Mouse (Mus musculus) liver, embryonic 11.5 days (tissue): ENCODE results near the gene Sdhaf1. TPM values are rescaled to one million over a fixed set of nuclear protein-coding genes. Genes with fewer than 3 reads are reported as not detected.

Experiments
- ATAC-seq: fragments of 200-750 bp; cut with Nextera tagmentation; replicated peaks from 2 replicates; pipeline ENCODE4 v1.8.0; 2017; ENCODE audit warnings: moderate number of reproducible peaks, mild to moderate bottlenecking, moderate TSS enrichment, moderate library complexity; ENCODE audit not compliant: low FRiP score
- DNase-seq: peaks from one replicate; pipeline ENCODE4 v3.0.0-alpha.2; 2017; ENCODE audit warnings: low spot score
- H3K27ac ChIP-seq: fragments of 300-500 bp; sonication (generic); 2 replicates; pipeline ENCODE4 v1.5.1; 2014; ENCODE audit warnings: mild to moderate bottlenecking, low read depth, low read length, control low read depth
- H3K27me3 ChIP-seq: fragments of 300-500 bp; sonication (generic); replicated peaks from 2 replicates; pipeline ENCODE4 v1.6.1; 2014; ENCODE audit warnings: low read length, mixed read lengths; ENCODE audit not compliant: control insufficient read depth, insufficient read depth
- H3K36me3 ChIP-seq: fragments of 300-500 bp; sonication (generic); 2 replicates; pipeline ENCODE4 v1.6.1; 2014; ENCODE audit warnings: mild to moderate bottlenecking, low read length, moderate library complexity, mixed read lengths; ENCODE audit not compliant: control insufficient read depth, insufficient read depth
- H3K4me1 ChIP-seq: fragments of 300-500 bp; sonication (generic); replicated peaks from 2 replicates; pipeline ENCODE4 v1.6.1; 2014; ENCODE audit warnings: low read length, mixed read lengths; ENCODE audit not compliant: control insufficient read depth, insufficient read depth
- H3K4me2 ChIP-seq: fragments of 300-500 bp; sonication (generic); 2 replicates; pipeline ENCODE4 v1.6.1; 2014; ENCODE audit warnings: mild to moderate bottlenecking, control low read depth, moderate library complexity
- H3K4me3 ChIP-seq: fragments of 300-500 bp; sonication (generic); 2 replicates; pipeline ENCODE4 v1.5.1; 2014; ENCODE audit warnings: low read depth, low read length, control low read depth
- H3K9ac ChIP-seq: fragments of 300-500 bp; sonication (generic); 2 replicates; pipeline ENCODE4 v1.6.1; 2014; ENCODE audit warnings: low read depth, low read length, control low read depth
- H3K9me3 ChIP-seq: fragments of 300-500 bp; sonication (generic); 2 replicates; pipeline ENCODE4 v1.6.1; 2016; ENCODE audit warnings: low read length, inconsistent platforms, mixed read lengths; ENCODE audit not compliant: control insufficient read depth
- WGBS: fragments of 180-500 bp; shearing (Covaris S2); extraction: QIAGEN DNeasy Blood & Tissue Kit; methylation state at CpG from one replicate; pipeline ENCODE4 v1.1.7; 2014; 5-methylcytosine and 5-hydroxymethylcytosine counted together
- polyA plus RNA-seq: library from polyadenylated mRNA; unstranded; fragments of >200 nt; fragmentation: Nextera tagmentation; extraction: Ambion mirVana; gene quantifications from 2 replicates; pipeline ENCODE4 v1.2.1, GENCODE M21; 2014

Sdhaf1 gene
- polyA plus RNA-seq, 1 experiment from 2014 or later, result 14.6 TPM

- Histone ChIP-seq H3K36me3 (peaks cover 3% of the 10 kb centered on the region; the same call in 1 of the 2 replicates), H3K4me1 (peaks cover 18% of the 10 kb centered on the region), H3K27ac (no peak overlapping the region), H3K9me3 (no peaks in the 10 kb centered on the region), H3K4me2 (peak overlapping the region; percentile 95), H3K4me3 (peak overlapping the region; percentile 63), H3K27me3 (no peaks in the 10 kb centered on the region), H3K9ac (peak overlapping the region; percentile 65)
- DNase-seq, result no peak
- no peak for ATAC-seq
- 58% methylated on average over 15 of the region's 15 CpGs for WGBS
These were observed 14.1 kb downstream of the Sdhaf1 start for GRCm38 (mm10) chr7:30309395-30310129.

DNA sequence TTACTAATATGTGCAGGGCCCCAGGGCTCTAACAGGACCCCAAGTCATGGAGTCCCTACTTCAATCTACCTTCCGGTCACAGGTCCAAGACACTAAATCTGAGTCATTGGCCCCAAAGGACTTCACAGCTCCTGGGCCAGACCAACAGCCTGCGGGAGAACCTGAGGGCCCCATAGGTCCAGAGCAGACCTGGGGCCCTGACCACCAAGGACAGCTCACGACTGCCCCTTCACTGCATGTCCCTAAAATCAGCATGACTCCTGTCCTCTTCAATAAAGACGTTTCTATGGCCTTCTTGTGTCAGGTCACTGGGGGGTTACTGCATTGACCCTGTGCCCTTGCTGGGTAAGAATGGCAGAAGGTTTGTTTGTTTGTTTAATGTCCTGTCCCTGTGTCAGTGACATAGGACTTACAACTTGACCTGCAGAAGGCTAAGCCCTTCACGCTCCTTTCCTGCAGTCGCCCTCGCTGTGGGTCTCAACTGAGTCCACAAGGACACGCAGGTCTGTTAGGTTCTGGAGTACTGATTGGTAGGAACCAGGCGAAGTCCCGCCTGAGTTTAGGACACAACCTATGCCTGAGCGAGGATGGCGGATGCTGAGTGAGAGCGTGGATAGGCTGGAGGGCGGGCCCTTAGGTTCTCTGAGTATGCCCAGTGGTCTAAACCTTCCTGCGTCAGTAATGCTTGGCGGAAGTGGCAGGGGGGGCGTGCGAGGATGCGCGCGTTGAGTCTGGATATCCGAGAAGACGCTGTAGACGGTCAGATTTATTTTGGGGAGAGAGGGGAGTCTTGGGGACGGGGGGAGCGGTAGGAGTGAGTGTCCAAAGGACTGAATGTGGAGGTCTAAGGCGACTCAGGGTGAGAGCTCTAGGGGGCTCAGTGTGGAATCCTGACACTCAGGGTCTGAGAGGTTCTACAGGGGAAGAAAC lies 15.4 kb downstream of the Sdhaf1 start, which contains the start of gene Alkbh6:
Alkbh6 (plus strand) TSS at position 642 of the 930 bp plus-strand sequence.
- peak within 1 kb of the TSS; percentile 95 for H3K4me2 ChIP-seq
- no peaks in the 10 kb centered on the region for H3K9me3 ChIP-seq
- peak within 1 kb of the TSS; percentile 26; the same call in 1 of the 2 replicates for H3K27ac ChIP-seq
- 5% methylated on average over 27 of the region's 27 CpGs for WGBS
- peak within 1 kb of the TSS; percentile 63 for H3K4me3 ChIP-seq
- peaks cover 6% of the 10 kb centered on the region; the same call in 1 of the 2 replicates for H3K36me3 ChIP-seq
- DNase-seq (peak; percentile 84), ATAC-seq (peak; percentile 100)
- peaks cover 11% of the 10 kb centered on the region for H3K4me1 ChIP-seq
- peak within 1 kb of the TSS; percentile 65 for H3K9ac ChIP-seq
- no peaks in the 10 kb centered on the region for H3K27me3 ChIP-seq

GRCm38 (mm10) chr7:30306083-30306779 lies 17.5 kb downstream of the Sdhaf1 start:
- Histone ChIP-seq H3K9me3 (no peaks in the 10 kb centered on the region), H3K4me1 (peaks cover 11% of the 10 kb centered on the region), H3K4me2 (no peak overlapping the region), H3K27ac (no peak overlapping the region), H3K9ac (no peak overlapping the region), H3K36me3 (peaks cover 6% of the 10 kb centered on the region; the same call in 1 of the 2 replicates), H3K4me3 (no peak overlapping the region), H3K27me3 (no peaks in the 10 kb centered on the region)
- DNase-seq (no peak), ATAC-seq (no peak)
- WGBS, result 87% methylated on average over 16 of the region's 16 CpGs

- Histone ChIP-seq H3K4me3 (no peak overlapping the region), H3K36me3 (0 out of 2 replicates have a peak, but pooled peaks cover 3% of the 10 kb centered on the region), H3K4me1 (no peaks in the 10 kb centered on the region), H3K27ac (no peak overlapping the region), H3K27me3 (no peaks in the 10 kb centered on the region), H3K9me3 (no peaks in the 10 kb centered on the region), H3K4me2 (no peak overlapping the region), H3K9ac (no peak overlapping the region)
- ATAC-seq (no peak), DNase-seq (no peak)
- WGBS, result 25% methylated on average over 3 of the region's 3 CpGs
These were observed 22.8 kb downstream of the Sdhaf1 start for GRCm38 (mm10) chr7:30300914-30301313.

DNA sequence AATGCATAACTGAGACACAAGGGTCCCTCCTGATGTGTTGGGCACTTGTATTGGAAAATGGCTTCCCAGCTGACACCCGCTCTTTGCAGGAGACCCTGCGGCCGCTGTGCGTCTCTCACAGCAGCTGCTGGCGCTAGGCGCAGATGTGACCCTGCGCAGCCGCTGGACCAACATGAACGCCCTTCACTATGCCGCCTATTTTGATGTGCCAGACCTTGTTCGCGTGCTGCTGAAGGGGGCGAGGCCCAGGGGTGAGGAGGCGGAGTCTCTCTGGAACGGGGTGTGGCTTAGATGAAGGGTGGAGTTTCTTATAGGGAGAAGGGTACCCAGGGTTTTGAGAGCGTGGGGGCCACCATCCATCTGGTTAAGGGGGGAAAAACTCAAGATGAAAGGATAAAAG lies 26.4 kb downstream of the Sdhaf1 start:
- Histone ChIP-seq H3K27ac (no peak overlapping the region), H3K9me3 (no peaks in the 10 kb centered on the region), H3K9ac (no peak overlapping the region), H3K4me2 (no peak overlapping the region), H3K4me1 (no peaks in the 10 kb centered on the region), H3K36me3 (no peaks in the 10 kb centered on the region), H3K4me3 (no peak overlapping the region), H3K27me3 (0 out of 2 replicates have a peak, but pooled peaks cover 2% of the 10 kb centered on the region)
- WGBS, result 68% methylated on average over 16 of the region's 16 CpGs
- ATAC-seq (no peak), DNase-seq (no peak)

- DNase-seq (no peak), ATAC-seq (no peak)
- Histone ChIP-seq H3K9me3 (no peaks in the 10 kb centered on the region), H3K27ac (no peak overlapping the region), H3K36me3 (no peaks in the 10 kb centered on the region), H3K4me3 (no peak overlapping the region), H3K27me3 (0 out of 2 replicates have a peak, but pooled peaks cover 2% of the 10 kb centered on the region), H3K9ac (no peak overlapping the region), H3K4me1 (no peaks in the 10 kb centered on the region), H3K4me2 (no peak overlapping the region)
- 76% methylated on average over 15 of the region's 15 CpGs for WGBS
These were observed 26.9 kb downstream of the Sdhaf1 start for GRCm38 (mm10) chr7:30296816-30297215.

DNA sequence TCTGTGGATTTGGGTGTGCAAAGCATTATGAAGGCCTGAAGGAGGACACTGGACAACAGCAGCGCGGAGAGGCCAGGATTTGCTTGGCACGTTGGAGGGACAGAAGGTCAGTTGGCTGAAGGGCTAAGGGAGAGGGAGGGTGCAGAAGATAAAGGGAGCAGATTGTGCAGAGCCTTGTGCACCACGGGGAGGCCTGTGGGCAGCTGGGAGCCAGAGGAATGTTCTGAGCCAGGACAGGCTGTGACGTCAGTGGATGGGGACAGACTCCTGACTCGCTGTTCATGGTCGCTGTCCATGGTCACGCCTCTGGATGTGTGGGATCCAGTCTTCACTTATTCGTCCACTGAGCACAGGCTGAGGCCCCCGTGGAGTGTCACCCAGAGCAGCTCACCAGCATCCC lies 28.6 kb downstream of the Sdhaf1 start:
- H3K4me2 ChIP-seq, result no peak overlapping the region
- H3K27me3 ChIP-seq, result peaks cover 6% of the 10 kb centered on the region; the same call in 1 of the 2 replicates
- ATAC-seq (no peak), DNase-seq (no peak)
- H3K27ac ChIP-seq, result no peak overlapping the region
- no peaks in the 10 kb centered on the region for H3K36me3 ChIP-seq
- WGBS, result 45% methylated on average over 10 of the region's 10 CpGs
- no peak overlapping the region for H3K4me3 ChIP-seq
- no peaks in the 10 kb centered on the region for H3K9me3 ChIP-seq
- H3K4me1 ChIP-seq, result no peaks in the 10 kb centered on the region
- no peak overlapping the region for H3K9ac ChIP-seq

GRCm38 (mm10) chr7:30294296-30294695 lies 29.4 kb downstream of the Sdhaf1 start:
- 88% methylated on average over 5 of the region's 5 CpGs for WGBS
- ATAC-seq, result no peak
- no peaks in the 10 kb centered on the region for H3K4me1 ChIP-seq

More at GRCm38 (mm10) chr7:30294296-30294695, 29.4 kb downstream of the Sdhaf1 start:
- Histone ChIP-seq H3K4me2 (no peak overlapping the region), H3K4me3 (no peak overlapping the region), H3K27me3 (peaks cover 6% of the 10 kb centered on the region; the same call in 1 of the 2 replicates), H3K9me3 (no peaks in the 10 kb centered on the region), H3K27ac (no peak overlapping the region), H3K9ac (no peak overlapping the region), H3K36me3 (no peaks in the 10 kb centered on the region)
- DNase-seq, result no peak
